Mouse (Mus musculus) embryonic facial prominence, embryonic 13.5 days (tissue): Measurements from ENCODE around the gene Lmo4. TPM values are rescaled to one million over a fixed set of nuclear protein-coding genes. Genes with fewer than 3 reads are reported as not detected.

Source experiments
- ATAC-seq: fragments of 200-750 bp; cut with Nextera tagmentation; 2 replicates; pipeline ENCODE4 v1.8.0; 2017; ENCODE audit warnings: low read depth; ENCODE audit not compliant: insufficient number of reproducible peaks, insufficient read depth, low FRiP score, low TSS enrichment
- H3K27ac ChIP-seq: fragments of 300-500 bp; sonication (generic); 2 replicates; pipeline ENCODE4 v1.5.1; 2015; ENCODE audit warnings: moderate library complexity, mild to moderate bottlenecking, inconsistent platforms
- H3K27me3 ChIP-seq: fragments of 300-500 bp; sonication (generic); 2 replicates; pipeline ENCODE4 v1.6.1; 2015; ENCODE audit warnings: mild to moderate bottlenecking, inconsistent platforms
- H3K36me3 ChIP-seq: fragments of 300-500 bp; sonication (generic); 2 replicates; pipeline ENCODE4 v1.6.1; 2015; ENCODE audit warnings: mild to moderate bottlenecking, inconsistent platforms
- H3K4me1 ChIP-seq: fragments of 300-500 bp; sonication (generic); 2 replicates; pipeline ENCODE4 v1.6.1; 2015; ENCODE audit warnings: inconsistent platforms
- H3K4me2 ChIP-seq: fragments of 300-500 bp; sonication (generic); 2 replicates; pipeline ENCODE4 v1.6.1; 2015; ENCODE audit warnings: moderate library complexity, mild to moderate bottlenecking, inconsistent platforms
- H3K4me3 ChIP-seq: fragments of 300-500 bp; sonication (generic); 2 replicates; pipeline ENCODE4 v1.5.1; 2015; ENCODE audit warnings: mild to moderate bottlenecking, inconsistent platforms
- H3K9ac ChIP-seq: fragments of 300-500 bp; sonication (generic); 2 replicates; pipeline ENCODE4 v1.6.1; 2015; ENCODE audit warnings: mild to moderate bottlenecking, inconsistent platforms
- H3K9me3 ChIP-seq: fragments of 300-500 bp; sonication (generic); 2 replicates; pipeline ENCODE4 v1.6.1; 2016; ENCODE audit warnings: inconsistent platforms
- WGBS: fragments of 180-500 bp; shearing (Covaris S2); methylation state at CpG from one replicate; pipeline ENCODE4 v1.1.7; 2015; ENCODE audit warnings: mixed read lengths; 5-methylcytosine and 5-hydroxymethylcytosine counted together
- polyA plus RNA-seq: library from polyadenylated mRNA; unstranded; fragments of >200 nt; fragmentation: Nextera tagmentation; extraction: Ambion mirVana; gene quantifications from 2 replicates; pipeline ENCODE4 v1.2.1, GENCODE M21; 2015

Gene Lmo4
- polyA plus RNA-seq = 105 and 108 TPM in 2 replicates

- Histone ChIP-seq H3K4me1 (peaks cover 26% of the 10 kb centered on the region), H3K9me3 (no peaks in the 10 kb centered on the region), H3K9ac (peak within 1 kb of the TSS; percentile 97), H3K36me3 (peaks cover 8% of the 10 kb centered on the region; the same call in 1 of the 2 replicates), H3K4me2 (peak within 1 kb of the TSS; percentile 95), H3K4me3 (peak within 1 kb of the TSS; percentile 80), H3K27me3 (no peaks in the 10 kb centered on the region), H3K27ac (peak within 1 kb of the TSS; percentile 99)
- WGBS = under 1% methylated on average over 53 of the region's 76 CpGs
- peak; percentile 83 for ATAC-seq
Observed at GRCm38 (mm10) chr3:144204413-144205311, at the start of gene Lmo4. TSS of gene Lmo4 (minus strand) at chr3:144205220.

- ATAC-seq = no peak
- WGBS = 77% methylated on average over 5 of the region's 5 CpGs
- Histone ChIP-seq H3K27ac (no peak overlapping the region), H3K4me1 (peaks cover 11% of the 10 kb centered on the region; the same call in 1 of the 2 replicates), H3K4me3 (no peak overlapping the region), H3K4me2 (no peak overlapping the region), H3K27me3 (no peaks in the 10 kb centered on the region), H3K9me3 (no peaks in the 10 kb centered on the region), H3K9ac (no peak overlapping the region), H3K36me3 (no peaks in the 10 kb centered on the region)
Observed at GRCm38 (mm10) chr3:144254281-144254680, 49.3 kb upstream of the Lmo4 start.

- H3K4me3 ChIP-seq = no peak overlapping the region
- H3K9me3 ChIP-seq = no peaks in the 10 kb centered on the region
- no peak overlapping the region for H3K4me2 ChIP-seq
- H3K9ac ChIP-seq = no peak overlapping the region
- H3K27me3 ChIP-seq = no peaks in the 10 kb centered on the region
- H3K4me1 ChIP-seq = peaks cover 8% of the 10 kb centered on the region; the same call in 1 of the 2 replicates
- 65% methylated on average over 6 of the region's 6 CpGs for WGBS
- H3K27ac ChIP-seq = no peak overlapping the region
- ATAC-seq = no peak
- no peaks in the 10 kb centered on the region for H3K36me3 ChIP-seq
Observed at GRCm38 (mm10) chr3:144253018-144253417, 48.0 kb upstream of the Lmo4 start.

- H3K36me3 ChIP-seq = no peaks in the 10 kb centered on the region
- no peak for ATAC-seq
- H3K9ac ChIP-seq = no peak overlapping the region
- no peak overlapping the region for H3K4me3 ChIP-seq
- no peaks in the 10 kb centered on the region for H3K9me3 ChIP-seq
- H3K27me3 ChIP-seq = no peaks in the 10 kb centered on the region
- H3K27ac ChIP-seq = no peak overlapping the region
- 0 out of 2 replicates have a peak, but pooled peaks cover under 1% of the 10 kb centered on the region for H3K4me1 ChIP-seq
- 65% methylated on average over 4 of the region's 4 CpGs for WGBS
- H3K4me2 ChIP-seq = no peak overlapping the region
Observed at GRCm38 (mm10) chr3:144252109-144252508, 47.1 kb upstream of the Lmo4 start.

GRCm38 (mm10) chr3:144242025-144242673 is 37.1 kb upstream of the Lmo4 start:
- ATAC-seq = no peak
- Histone ChIP-seq H3K27me3 (peaks cover 7% of the 10 kb centered on the region; the same call in 1 of the 2 replicates), H3K4me1 (no peaks in the 10 kb centered on the region), H3K36me3 (no peaks in the 10 kb centered on the region), H3K27ac (no peak overlapping the region), H3K9me3 (0 out of 2 replicates have a peak, but pooled peaks cover 3% of the 10 kb centered on the region), H3K4me3 (no peak overlapping the region), H3K9ac (no peak overlapping the region), H3K4me2 (no peak overlapping the region)
- 25% methylated on average over 15 of the region's 15 CpGs for WGBS

- no peak for ATAC-seq
- Histone ChIP-seq H3K36me3 (no peaks in the 10 kb centered on the region), H3K9me3 (0 out of 2 replicates have a peak, but pooled peaks cover 3% of the 10 kb centered on the region), H3K27ac (no peak overlapping the region), H3K9ac (no peak overlapping the region), H3K4me1 (no peaks in the 10 kb centered on the region), H3K4me3 (no peak overlapping the region), H3K4me2 (no peak overlapping the region), H3K27me3 (peaks cover 7% of the 10 kb centered on the region; the same call in 1 of the 2 replicates)
- 82% methylated on average over 3 of the region's 3 CpGs for WGBS
Observed at GRCm38 (mm10) chr3:144241161-144241560, 36.1 kb upstream of the Lmo4 start.

- H3K9me3 ChIP-seq = 0 out of 2 replicates have a peak, but pooled peaks cover 3% of the 10 kb centered on the region
- no peaks in the 10 kb centered on the region for H3K4me1 ChIP-seq
- H3K36me3 ChIP-seq = no peaks in the 10 kb centered on the region
- peaks cover 7% of the 10 kb centered on the region; the same call in 1 of the 2 replicates for H3K27me3 ChIP-seq
- H3K27ac ChIP-seq = no peak overlapping the region
- no peak overlapping the region for H3K9ac ChIP-seq
- H3K4me3 ChIP-seq = no peak overlapping the region
- H3K4me2 ChIP-seq = no peak overlapping the region
- WGBS = 95% methylated on average over 11 of the region's 11 CpGs
- ATAC-seq = no peak
Observed at GRCm38 (mm10) chr3:144238482-144238881, 33.5 kb upstream of the Lmo4 start.

GRCm38 (mm10) chr3:144232347-144233008 is 27.5 kb upstream of the Lmo4 start:
- no peak for ATAC-seq
- Histone ChIP-seq H3K4me3 (no peak overlapping the region), H3K36me3 (no peaks in the 10 kb centered on the region), H3K4me2 (no peak overlapping the region), H3K4me1 (peaks cover 9% of the 10 kb centered on the region), H3K27me3 (no peaks in the 10 kb centered on the region), H3K27ac (no peak overlapping the region), H3K9me3 (no peaks in the 10 kb centered on the region), H3K9ac (no peak overlapping the region)
- 82% methylated on average over 11 of the region's 11 CpGs for WGBS

- Histone ChIP-seq H3K9ac (no peak overlapping the region), H3K27ac (no peak overlapping the region), H3K4me3 (no peak overlapping the region), H3K4me2 (no peak overlapping the region), H3K27me3 (no peaks in the 10 kb centered on the region), H3K9me3 (no peaks in the 10 kb centered on the region), H3K4me1 (peaks cover 9% of the 10 kb centered on the region), H3K36me3 (no peaks in the 10 kb centered on the region)
- 67% methylated on average over 6 of the region's 6 CpGs for WGBS
- ATAC-seq = no peak
Observed at GRCm38 (mm10) chr3:144231931-144232330, 26.9 kb upstream of the Lmo4 start.

GRCm38 (mm10) chr3:144231419-144231818 is 26.4 kb upstream of the Lmo4 start:
- H3K27ac ChIP-seq = no peak overlapping the region
- WGBS = 76% methylated on average over 7 of the region's 7 CpGs
- no peak overlapping the region for H3K4me3 ChIP-seq
- no peak overlapping the region for H3K9ac ChIP-seq
- H3K9me3 ChIP-seq = no peaks in the 10 kb centered on the region
- 0 out of 2 replicates have a peak, but pooled peaks cover 3% of the 10 kb centered on the region for H3K27me3 ChIP-seq
- peaks cover 9% of the 10 kb centered on the region for H3K4me1 ChIP-seq
- H3K4me2 ChIP-seq = no peak overlapping the region
- ATAC-seq = no peak
- no peaks in the 10 kb centered on the region for H3K36me3 ChIP-seq

- Histone ChIP-seq H3K4me2 (no peak overlapping the region), H3K36me3 (no peaks in the 10 kb centered on the region), H3K4me3 (no peak overlapping the region), H3K9ac (no peak overlapping the region), H3K27ac (no peak overlapping the region), H3K4me1 (peaks cover 9% of the 10 kb centered on the region), H3K9me3 (no peaks in the 10 kb centered on the region), H3K27me3 (peaks cover 8% of the 10 kb centered on the region; the same call in 1 of the 2 replicates)
- 58% methylated on average over 9 of the region's 9 CpGs for WGBS
- no peak for ATAC-seq
Observed at GRCm38 (mm10) chr3:144230016-144230415, 25.0 kb upstream of the Lmo4 start.
